Mouse (Mus musculus): ENCODE results near the gene Cxcr5.

Cxcr5 gene

DNA sequence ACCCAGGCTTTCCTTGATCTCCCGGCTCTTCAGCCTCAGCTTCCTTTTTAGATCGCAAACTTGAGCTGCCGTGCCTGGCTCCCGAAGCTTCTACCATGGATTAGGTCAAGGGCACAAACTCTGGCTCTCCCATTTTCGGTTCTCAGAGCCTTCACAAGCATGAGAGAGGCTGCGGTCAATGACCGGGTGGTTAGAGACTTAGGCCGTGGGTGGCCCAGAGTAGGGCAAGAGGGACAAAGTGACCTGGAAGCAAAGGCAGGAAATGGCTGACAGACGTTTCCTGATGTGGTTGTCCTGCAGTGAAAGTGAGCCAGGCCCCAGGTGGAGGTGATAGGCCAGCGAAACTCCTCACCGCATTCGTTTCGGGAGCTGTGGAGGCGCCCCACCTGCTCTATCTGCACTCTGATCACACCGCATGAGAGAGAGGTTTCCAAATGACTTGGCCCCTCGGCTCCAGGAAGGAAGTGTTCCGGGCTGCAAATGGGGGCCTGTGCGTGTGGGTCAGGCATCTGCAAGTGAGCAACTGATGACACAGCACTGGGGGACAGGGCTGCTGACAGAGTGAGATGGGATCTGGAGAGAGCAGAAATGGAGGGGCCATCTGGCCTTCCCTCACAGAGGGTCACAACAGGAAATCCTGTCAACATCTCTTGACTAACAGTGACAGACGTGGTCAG lies 23.9 kb downstream of the Cxcr5 start:
- no peak for DNase-seq (ENCODE audit: inconsistent ontology term)

DNA sequence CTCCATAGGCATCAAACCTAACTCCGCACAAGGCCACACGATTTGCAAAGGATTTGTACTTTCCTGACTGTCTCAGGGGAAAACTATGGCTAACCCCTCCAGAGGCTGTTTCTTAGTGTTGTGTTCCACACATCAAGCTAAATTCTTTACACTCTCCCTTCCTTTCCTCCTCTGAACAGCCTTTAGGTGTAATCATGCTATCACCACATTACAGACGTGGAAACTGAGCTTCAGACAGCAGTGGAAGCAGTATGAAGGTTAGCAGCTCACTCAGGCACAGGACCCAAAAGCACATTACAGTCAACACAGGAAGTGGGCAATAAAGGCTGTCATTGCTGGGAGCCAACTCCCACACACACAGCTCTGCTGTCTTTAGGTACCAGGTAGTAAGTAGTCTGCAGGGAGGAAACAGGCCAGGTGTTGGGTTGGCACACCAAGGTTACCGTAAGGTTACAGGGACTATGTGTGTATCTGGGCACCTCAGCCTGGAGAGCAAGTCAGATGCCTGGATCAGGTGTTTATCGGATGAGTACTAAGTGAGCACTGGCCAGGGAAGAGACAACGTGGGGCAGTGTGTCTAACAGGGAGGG lies 28.6 kb downstream of the Cxcr5 start:
- no peak for DNase-seq (ENCODE audit: inconsistent ontology term)

DNA sequence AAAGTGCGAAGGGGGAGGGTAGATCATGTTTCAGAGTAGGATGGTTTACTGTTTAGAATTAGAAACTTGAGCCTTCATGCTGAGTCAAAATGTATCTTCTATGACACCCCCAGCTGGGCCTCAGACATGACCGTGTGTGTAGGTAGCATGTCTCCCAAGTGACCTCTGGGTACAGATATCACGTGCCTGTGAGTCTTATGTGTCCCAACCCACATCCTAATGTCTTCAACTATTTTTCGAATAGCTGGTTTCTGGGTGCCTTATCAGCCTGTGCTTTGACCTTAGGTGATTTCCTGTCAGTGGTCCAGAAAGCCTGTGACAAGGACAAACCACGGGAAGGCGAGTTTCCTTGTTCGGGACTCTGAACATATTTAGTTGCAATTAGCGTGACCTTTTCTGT lies 33.3 kb downstream of the Cxcr5 start:
- no peak for DNase-seq (ENCODE audit: inconsistent ontology term)

DNA sequence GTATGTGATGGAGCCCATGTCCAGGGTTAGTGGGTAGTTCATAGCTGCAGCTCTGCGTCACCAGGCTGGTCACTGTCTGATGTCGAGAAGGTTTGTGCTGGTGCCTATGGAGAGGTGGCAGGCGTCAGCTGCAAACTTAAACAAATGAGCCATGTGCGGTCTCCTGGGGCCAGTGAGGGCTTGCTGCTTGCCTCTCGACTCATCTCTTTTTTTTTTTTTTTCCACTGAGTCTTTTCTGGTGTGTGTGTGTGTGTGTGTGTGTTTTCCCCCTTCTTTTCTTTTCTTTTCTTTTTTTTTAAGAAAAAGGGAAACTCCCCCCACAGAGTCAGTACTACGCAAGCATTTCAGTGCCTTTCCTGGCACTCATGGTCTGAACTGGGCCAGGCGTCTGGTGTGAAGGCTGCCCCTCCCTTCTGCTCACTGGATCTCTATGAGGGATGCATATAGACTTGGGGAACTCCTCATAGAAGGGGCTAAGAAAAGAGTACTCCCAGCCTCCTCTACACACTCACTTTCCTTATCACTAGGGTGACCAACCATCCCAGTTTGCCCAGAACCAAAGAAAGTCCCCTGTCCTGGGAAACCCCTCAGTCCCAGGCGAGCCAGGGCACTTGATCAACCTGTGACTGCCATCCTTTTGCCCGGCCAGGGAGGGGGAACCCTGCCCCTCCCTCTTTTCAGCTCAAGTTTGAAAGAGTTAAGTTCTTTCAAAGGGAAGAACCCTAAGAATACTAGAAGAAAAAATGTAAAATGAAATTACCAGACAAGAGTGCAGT lies 35.2 kb downstream of the Cxcr5 start:
- no peak for DNase-seq (ENCODE audit: inconsistent ontology term)

DNA sequence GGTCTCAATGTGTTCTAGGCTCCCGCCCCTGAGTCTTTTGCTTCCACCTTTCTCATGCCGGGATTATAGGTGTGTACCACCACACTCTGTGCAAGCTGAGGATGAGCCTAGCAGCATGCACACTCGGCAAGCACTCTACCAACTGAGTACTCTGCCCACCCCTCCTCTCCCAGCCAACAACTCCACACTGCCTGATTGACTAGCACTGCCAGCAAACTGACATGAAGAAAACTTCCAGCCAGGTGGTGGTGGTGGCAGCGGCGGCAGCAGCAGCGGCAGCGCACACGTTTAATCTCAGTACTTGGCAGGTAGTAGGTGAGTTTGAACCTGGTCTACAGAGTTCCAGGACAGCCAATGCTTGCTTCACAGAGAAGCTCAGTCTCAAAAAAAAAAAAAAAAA lies 36.1 kb downstream of the Cxcr5 start:
- DNase-seq (ENCODE audit: inconsistent ontology term), result no peak

DNA sequence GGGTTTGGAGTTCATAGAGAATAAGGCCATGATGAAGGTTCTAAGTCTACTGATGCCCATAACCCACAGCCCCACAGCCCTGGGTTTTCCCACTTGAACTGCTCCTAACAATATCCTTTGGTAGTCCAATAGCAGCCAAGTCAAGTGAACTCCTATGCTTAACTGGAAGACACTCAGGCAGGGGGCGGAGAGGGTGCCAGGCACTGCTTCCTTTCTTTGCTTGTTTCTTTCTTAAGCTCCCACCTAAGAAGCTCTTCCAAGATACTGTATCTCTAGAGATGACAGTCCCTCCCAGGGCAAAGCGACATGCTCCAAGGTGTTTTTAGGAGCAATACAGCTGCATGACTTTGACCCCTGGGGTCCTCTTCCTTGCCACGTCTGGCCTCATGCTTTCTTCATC lies 36.7 kb downstream of the Cxcr5 start:
- no peak for DNase-seq (ENCODE audit: inconsistent ontology term)

DNA sequence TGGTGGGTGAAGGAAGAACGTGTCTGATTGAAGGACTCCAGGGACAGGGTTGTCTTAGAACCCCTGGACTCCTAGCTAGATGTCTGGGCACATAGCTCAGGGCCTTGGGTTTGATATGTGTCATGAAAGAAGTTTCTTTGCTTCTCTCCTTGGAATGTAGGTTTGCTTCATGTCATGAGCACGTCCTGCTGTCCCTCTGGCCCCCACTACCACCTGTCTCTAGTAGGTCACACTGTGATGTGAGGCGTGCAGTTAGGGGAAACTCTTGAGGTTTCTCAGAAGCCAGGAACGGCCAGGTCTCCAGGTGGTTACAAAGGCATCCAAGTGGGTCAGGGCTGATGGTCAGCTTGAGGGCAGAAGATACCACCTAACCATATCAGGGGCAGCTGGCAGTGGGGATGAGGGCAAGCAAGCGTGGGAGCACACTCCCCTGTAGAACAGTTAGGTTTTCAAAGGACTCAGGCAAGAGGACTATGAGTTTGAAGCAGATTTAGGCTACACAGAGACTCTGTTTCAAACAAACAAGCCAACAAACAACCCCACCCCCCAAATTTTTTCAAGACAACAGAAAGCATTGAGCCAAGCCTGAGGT lies 37.3 kb downstream of the Cxcr5 start:
- no peak for DNase-seq (ENCODE audit: inconsistent ontology term)

DNA sequence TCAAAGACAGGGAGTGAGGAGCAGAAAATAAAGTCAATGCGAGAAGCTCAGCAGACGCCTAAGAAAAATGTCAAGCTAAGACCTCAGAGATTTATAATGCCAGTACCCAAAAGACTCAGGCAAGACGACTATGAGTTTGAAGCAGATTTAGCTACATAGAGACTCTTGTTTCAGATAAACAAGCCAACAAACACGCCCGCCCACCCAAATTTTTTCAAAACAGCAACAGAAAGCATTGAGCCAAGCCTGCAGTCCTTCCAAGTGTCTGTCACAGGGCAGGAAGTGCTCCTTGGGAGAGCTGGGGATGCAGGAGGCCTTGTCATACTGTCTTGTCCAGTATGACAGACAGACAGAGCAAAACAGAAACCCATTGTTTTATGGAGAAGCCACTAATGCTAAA lies 38.0 kb downstream of the Cxcr5 start:
- DNase-seq (ENCODE audit: inconsistent ontology term), result no peak

DNA sequence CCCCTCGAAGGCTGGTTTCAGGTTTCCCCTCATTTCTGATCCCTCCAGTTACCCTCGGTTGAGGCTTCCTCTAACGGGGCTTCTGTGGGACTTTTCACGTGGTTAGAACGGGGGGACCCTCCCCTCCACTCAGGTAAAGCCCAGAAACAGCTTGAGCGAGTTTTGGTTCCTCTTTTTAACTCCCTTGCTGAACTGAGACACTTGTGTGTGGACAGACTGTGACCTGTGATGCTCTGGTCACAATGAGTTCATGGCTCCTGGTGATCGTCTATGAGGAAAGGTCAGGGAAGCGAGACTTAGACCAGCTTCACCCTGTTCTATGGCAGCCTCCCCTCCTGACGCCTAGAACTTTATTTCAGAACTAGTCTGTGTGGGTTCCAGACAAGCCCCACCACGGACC lies 39.8 kb downstream of the Cxcr5 start:
- no peak for DNase-seq (ENCODE audit: inconsistent ontology term)

DNA sequence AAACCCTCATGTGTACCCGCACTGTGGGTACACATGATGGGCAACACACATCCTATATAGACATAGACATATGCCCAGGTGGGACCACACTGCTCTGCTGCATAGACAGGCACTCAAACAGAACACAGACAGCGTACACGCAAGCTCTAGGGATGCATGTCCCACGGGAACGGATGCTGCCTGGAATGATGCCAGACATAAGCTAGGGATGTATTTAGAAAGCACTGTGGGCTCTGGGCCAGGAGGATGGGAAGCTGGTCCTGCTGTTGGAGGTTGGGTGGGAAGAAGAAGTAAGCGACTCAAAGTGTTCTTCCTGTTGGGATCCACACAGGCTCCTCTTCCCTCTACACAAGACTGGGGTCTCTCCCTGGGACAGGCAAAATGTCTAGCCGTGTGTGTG lies 43.6 kb downstream of the Cxcr5 start:
- no peak for DNase-seq (ENCODE audit: inconsistent ontology term)

DNA sequence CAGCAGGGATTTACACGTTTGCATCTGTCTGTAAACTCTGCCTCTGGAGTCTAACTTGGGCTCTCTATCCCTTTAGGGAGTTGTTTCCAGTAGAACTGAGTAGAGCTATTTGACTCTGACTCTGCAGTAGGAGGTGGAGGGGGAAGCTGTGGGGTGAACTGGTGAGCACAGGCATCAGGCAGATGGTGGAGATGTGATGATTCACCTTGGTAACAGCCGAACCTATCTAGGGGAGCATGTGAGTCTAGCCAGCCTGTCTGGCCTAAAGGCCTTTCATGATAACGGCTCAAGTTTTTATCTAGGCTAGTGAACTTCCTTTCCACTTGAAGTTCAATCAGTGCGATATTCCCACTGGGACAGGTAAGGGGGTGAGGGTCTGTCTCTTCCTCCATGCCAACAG lies 44.3 kb downstream of the Cxcr5 start:
- peak; percentile 58 for DNase-seq (ENCODE audit: inconsistent ontology term)

DNA sequence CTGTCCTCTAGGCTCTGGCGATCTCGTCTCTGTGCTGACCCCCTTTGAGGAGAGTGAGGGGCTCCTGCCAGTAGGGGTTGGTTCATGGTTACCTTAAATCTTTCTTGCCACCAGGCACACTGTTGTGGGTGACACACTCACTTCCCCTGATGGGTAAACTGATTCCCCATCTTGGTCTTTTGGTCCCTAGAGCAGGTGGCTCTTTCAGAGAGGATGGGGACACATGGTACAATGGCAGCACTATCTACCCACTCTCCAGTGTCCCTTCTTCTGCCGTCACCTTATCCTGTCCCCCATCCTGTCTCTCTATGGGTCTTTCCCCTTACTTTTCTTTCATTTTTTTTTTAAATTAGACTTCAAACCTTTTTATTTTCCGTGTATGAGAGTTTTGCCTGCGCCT lies 45.8 kb downstream of the Cxcr5 start:
- no peak for DNase-seq (ENCODE audit: inconsistent ontology term)

DNA sequence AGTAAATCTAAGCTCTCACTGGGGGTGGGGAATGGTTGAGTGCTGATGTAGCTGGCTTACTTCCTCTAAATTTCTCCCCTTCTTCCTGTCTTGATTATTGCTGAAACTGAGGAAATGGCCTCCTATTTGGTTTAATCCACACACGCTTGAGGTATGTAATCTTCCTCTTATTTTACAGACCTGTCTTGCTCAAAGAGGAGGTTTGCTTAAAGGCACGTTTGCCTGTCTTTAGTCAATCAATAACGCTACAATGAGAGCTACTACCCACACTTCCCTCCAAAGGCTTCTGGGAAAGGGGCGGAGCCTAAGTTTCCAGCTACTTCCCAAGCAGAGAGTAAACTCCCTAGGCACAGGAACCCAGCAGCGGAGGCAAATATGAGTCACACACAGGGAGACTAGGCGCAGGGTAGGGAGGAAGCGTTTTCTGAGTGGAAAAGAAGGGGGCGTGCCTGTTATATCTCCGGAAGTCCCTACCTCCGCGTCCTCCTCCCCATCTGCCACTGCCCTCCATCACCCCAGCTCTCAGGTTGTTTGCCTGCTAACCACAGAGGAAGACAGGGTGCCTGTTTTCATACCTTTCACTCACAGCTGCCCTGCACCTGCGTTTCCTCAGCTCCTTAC lies 46.4 kb downstream of the Cxcr5 start:
- DNase-seq (ENCODE audit: inconsistent ontology term), result no peak

DNA sequence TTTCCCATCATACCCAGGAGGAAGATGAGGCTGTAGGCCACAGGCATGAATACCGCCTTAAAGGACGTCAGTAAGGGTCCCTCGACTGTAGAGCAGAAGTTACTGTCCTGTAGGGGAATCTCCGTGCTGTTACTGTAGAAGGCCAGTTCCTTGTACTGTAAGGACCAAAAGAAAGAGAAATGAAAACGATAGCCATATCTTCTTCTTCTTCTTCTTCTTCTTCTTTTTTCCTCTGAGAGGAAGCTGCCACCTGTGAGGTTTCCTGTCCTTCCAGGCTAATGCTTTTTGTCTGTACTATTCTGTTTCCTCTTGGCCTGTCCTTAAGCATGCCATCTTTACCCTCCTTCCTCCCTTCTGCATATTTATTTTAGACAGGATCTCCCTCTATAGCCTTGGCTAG lies 47.5 kb downstream of the Cxcr5 start:
- no peak for DNase-seq (ENCODE audit: inconsistent ontology term)

DNA sequence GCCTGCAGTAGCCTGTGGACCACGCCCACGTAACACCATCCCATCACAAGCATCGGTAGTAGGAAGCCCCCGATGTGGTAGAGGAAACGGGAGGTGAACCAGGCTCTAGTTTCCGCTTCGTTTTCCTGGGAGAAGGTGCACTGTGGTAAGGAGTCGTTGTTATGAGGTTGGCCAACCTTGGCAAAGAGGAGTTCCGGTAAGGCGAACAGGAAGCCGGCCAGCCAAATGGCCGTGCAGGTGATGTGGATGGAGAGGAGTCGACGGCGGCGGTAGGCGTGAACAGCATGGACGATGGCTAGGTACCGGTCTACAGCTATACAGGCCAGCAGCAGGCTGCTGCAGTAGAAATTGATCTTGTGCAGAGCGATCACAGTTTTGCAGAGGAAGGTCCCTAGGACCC lies 48.1 kb downstream of the Cxcr5 start:
- no peak for DNase-seq (ENCODE audit: inconsistent ontology term)

DNA sequence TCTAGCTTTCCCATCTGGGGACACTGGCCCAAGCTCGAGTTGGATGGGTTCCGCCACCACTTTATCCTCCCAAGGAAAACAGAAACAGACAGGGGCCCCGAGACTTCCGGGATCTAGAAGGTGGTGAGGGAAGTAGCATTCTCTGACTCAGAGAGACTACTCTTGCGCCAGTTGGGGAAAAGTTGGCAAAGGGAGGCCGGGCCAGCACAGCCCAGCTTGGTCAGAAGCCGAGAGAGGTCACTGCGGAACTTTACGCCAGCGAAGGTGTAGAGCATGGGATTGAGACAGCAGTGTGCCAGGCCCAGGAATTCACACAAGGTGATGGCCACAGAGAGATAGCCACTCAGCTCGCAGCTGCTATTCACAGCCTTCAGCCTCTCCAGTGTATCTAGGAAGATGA lies 48.6 kb downstream of the Cxcr5 start:
- no peak for DNase-seq (ENCODE audit: inconsistent ontology term)

DNA sequence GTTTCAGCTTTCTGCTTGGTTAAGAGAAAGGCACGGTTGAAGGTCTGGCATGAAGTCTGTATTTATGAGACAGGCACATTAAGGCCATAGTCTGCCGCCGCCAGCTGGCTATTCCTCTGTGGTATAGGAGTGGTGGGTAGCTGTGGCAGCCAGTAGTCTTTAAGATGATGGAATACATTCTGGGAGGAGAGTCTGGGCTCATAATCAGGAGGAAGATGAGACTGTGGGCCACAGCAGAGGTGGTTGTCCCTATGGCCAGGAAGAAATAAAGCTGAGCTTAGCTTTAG lies 49.0 kb downstream of the Cxcr5 start:
- DNase-seq (ENCODE audit: inconsistent ontology term), result no peak

DNA sequence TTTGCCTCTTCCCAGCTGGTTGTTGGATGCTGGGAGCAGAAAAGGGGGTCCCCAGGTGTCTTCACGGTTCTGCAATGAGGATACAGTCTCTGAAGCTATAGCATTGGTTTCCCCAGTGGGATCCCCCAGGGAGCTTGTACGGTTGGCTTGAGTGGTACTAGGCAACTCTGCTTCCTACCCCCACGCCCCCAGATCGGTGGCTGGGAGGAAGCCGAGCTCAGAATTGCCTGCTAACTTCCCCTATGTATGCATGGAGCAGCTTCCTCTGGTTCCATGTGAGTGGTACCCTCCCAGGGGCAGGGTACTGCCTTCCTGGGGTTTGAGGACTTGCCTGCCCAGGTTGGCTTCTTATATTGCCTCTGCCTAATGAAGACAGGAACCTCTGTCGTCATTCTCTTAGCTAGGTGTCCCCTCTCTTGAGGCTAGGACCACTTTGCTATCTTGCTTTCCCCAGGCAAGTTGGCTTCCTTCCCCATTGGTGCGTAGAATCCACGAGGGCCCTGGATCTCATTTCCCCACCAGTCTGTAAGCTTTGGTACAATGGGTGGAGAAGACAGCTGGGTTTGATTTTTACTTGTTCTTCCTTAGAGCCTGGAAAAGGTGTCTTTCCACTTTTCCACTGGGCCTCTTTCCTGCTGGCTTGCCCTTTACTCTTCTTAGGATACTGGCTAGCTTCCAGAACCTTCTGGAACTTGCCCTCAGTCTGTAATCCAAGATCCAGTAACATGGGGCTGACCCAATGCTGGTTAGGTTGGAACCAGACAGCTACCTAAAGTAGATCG lies 49.6 kb downstream of the Cxcr5 start:
- DNase-seq (ENCODE audit: inconsistent ontology term), result no peak

DNA sequence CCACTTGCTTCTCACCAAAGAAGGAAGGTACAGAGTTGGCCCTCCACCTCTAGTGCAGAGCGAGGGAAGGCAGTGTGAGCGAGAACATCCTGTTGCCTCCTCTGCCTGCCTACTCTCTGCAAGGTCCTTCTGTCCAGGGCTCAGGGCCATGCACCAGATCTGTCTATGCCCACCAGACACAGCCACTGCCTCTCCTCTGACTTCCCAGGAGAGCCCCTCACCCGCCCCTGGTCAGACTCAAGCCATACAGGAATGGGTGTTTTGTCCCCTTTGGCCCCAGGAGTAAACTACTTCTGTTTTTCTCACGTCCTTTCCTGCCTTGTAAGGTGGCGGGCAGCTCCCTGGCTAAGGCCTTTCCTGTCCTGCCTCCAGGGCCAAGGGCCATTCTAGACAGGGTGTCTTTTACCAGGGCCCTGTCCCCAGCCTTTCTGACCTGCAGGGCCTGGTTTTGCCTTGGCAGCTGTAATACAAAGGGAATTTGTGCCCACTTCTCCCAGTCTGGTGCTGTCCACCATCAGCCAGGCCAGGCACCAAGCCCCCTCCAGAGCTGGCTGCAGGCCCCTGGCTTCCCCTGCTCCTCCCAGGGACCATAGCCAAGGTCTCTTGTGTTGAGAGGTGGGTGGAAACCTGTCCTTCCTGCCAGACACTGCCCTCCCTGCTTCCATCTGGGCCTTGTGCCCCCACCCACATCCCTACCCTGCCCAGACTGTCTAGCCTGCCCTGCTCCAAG lies 50.6 kb downstream of the Cxcr5 start:
- DNase-seq (ENCODE audit: inconsistent ontology term), result peak; percentile 73

DNA sequence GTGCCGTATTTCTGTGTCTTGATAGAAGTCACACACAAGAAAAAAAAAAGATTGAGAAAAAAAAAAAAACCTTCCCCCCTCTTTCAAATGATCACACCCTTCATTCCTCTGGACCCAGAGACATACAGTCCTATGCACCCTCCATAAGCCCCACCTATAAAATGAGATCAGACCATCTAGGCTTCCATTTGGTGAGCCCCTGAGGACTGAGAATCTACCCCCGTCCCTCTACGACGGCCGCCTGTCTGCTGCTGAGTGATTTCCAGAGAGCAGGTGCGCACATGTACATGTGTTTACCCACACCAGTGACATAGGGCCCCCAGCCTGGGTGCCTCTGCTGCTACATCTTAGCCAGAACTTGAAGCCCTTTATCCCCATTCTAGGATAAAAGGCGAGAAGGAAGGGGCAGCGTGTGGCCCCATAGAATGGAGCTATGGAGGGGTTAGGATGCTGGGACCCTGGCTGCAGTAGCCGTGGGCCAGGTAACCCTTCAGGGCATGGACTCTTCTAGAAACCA lies 51.3 kb downstream of the Cxcr5 start:
- DNase-seq (ENCODE audit: inconsistent ontology term), result no peak
